Mouse (Mus musculus) kidney, adult 2 months (tissue): ENCODE results near the gene Spns3.

Source experiments
- CTCF ChIP-seq: fragments of 200-500 bp; conservative IDR thresholded peaks from 2 replicates; pipeline ENCODE4 v1.5.1; 2011; ENCODE audit warnings: low read depth, mild to moderate bottlenecking, control low read depth, low read length, moderate library complexity, mixed read lengths; ENCODE audit not compliant: insufficient read depth, insufficient read length
- POLR2A ChIP-seq: fragments of 200-500 bp; IDR thresholded peaks from one replicate; pipeline ENCODE4 v1.6.1; 2011; ENCODE audit warnings: low read depth, low read length, control low read depth

- TF ChIP-seq POLR2A (no peak), CTCF (no peak)
Observed at GRCm38 (mm10) chr11:72458502-72458901, 91.8 kb downstream of the Spns3 start.
